Mouse (Mus musculus) kidney, adult 2 months (tissue): ENCODE measurements around the gene Zdhhc13.

Experiments
- CTCF ChIP-seq: fragments of 200-500 bp; conservative IDR thresholded peaks from 2 replicates; pipeline ENCODE4 v1.5.1; 2011; ENCODE audit warnings: low read depth, mild to moderate bottlenecking, control low read depth, low read length, moderate library complexity, mixed read lengths; ENCODE audit not compliant: insufficient read depth, insufficient read length
- POLR2A ChIP-seq: fragments of 200-500 bp; IDR thresholded peaks from one replicate; pipeline ENCODE4 v1.6.1; 2011; ENCODE audit warnings: low read depth, low read length, control low read depth

DNA sequence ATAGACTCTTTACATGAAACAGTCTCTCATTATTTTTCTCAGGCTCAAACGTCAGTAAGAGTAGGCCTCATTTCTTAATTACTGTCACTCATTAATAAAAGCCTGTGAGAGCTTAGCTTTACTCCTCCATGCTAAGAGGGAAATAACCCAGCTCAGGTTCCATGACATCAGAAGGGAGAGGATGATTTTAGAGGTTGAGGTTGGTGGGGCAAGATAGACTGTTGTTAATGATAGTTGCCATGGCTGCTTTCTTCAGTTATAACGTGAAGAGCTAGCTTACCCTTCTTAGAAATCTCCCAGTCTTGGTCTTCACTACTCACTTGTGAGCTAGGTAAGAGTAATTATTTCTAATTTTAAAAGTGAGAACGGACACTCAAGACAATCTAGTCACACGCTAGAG is 1.3 kb downstream of the Zdhhc13 start:
- TF ChIP-seq CTCF (no peak), POLR2A (no peak)
